ENCODE assay signal across 8 mouse cellular contexts in genomic region chr11:8467403-8468160, GRCm38 (mm10).
DNase-seq lines count a peak whose midpoint lies in the region; ATAC-seq and TF ChIP-seq lines count a peak whose summit lies in the region.

No protein-coding gene starts in this region.

- TF ChIP-seq CTCF in lung, postnatal 0 days (IDR thresholded peaks at IDR 0.05): no peak

- H3K9ac ChIP-seq in heart, embryonic 14.5 days (ENCODE audit: low read length): peak overlapping the region; percentile 71
- H3K9ac ChIP-seq in lung, postnatal 0 days (replicated peaks; ENCODE audit: low read depth): peak overlapping the region; percentile 55

- H3K27ac ChIP-seq in heart, embryonic 14.5 days (replicated peaks in 1 of 2; ENCODE audit: control insufficient read depth in 1 of 2, insufficient read depth in 1 of 2, low read depth in 2 of 2, low read length in 2 of 2): peak overlapping the region; percentile 93 to 95
- peak overlapping the region; percentile 90 for H3K27ac ChIP-seq in lung, postnatal 0 days (ENCODE audit: low read length)

- WGBS in heart, embryonic 14.5 days: 12% methylated on average over 13 of the region's 13 CpGs
- 13% methylated on average over 13 of the region's 13 CpGs for WGBS in lung, postnatal 0 days

- H3K27me3 ChIP-seq in heart, embryonic 14.5 days (ENCODE audit: control insufficient read depth, insufficient read depth, low read length): no peaks in the 10 kb centered on the region
- H3K27me3 ChIP-seq in lung, postnatal 0 days (replicated peaks; ENCODE audit: insufficient read depth, low read length): no peaks in the 10 kb centered on the region

- peaks cover 13% of the 10 kb centered on the region; the same call in 1 of the 2 replicates for H3K36me3 ChIP-seq in heart, embryonic 14.5 days (ENCODE audit: control insufficient read depth, insufficient read depth, low read length)
- H3K36me3 ChIP-seq in lung, postnatal 0 days (ENCODE audit: insufficient read depth, low read length): no peaks in the 10 kb centered on the region; the same call in 1 of the 2 replicates

- H3K4me2 ChIP-seq in heart, embryonic 14.5 days (ENCODE audit: low read length): peak overlapping the region; percentile 87
- H3K4me2 ChIP-seq in lung, postnatal 0 days (replicated peaks; ENCODE audit: low read depth, low read length): peak overlapping the region; percentile 78

- peak; percentile 19; the same call in 1 of the 2 replicates for ATAC-seq in heart, embryonic 14.5 days (ENCODE audit: insufficient number of reproducible peaks, insufficient read depth, low FRiP score, low read depth)
- no peak for ATAC-seq in lung, postnatal 0 days

- H3K4me1 ChIP-seq in heart, embryonic 14.5 days (ENCODE audit: control insufficient read depth in 2 of 2, insufficient read depth in 2 of 2, low read length in 2 of 2): peaks cover 40 to 42% of the 10 kb centered on the region in 2 experiments
- peaks cover 47% of the 10 kb centered on the region for H3K4me1 ChIP-seq in lung, postnatal 0 days (ENCODE audit: insufficient read depth, low read depth, low read length)

- peak overlapping the region; percentile 48 to 86 for H3K4me3 ChIP-seq in heart, embryonic 14.5 days (ENCODE audit: control insufficient read depth in 1 of 2, insufficient read depth in 1 of 2, low read depth in 1 of 2, low read length in 2 of 2)
- peak overlapping the region; percentile 45 for H3K4me3 ChIP-seq in lung, postnatal 0 days (ENCODE audit: low read depth, low read length)

- TF ChIP-seq EP300 in lung, postnatal 0 days (IDR thresholded peaks at IDR 0.05): no peak

- no peak for DNase-seq in heart, adult 18-20 months
- DNase-seq in NIH3T3 (ENCODE audit: low read depth): peak; percentile 74
- DNase-seq in forelimb bud, embryonic 11.5 days (ENCODE audit: low read depth, low spot score): peak; percentile 9
- DNase-seq in lung, postnatal 0 days (ENCODE audit: low spot score): no peak
- DNase-seq in layer of hippocampus, adult 9-11 months: no peak
- no peak for DNase-seq in T-cell, adult 2 months (ENCODE audit: low spot score)
- DNase-seq in thymus, postnatal 25 days: no peak

- no peaks in the 10 kb centered on the region for H3K9me3 ChIP-seq in heart, embryonic 14.5 days (ENCODE audit: control insufficient read depth, low read length)
- H3K9me3 ChIP-seq in lung, postnatal 0 days (ENCODE audit: low read length): no peaks in the 10 kb centered on the region

Comparison
In these comparisons a context has a peak if more than half of its experiments do, and no peak if none do; other contexts are left out.
1. DNase-seq: peak in NIH3T3 (single experiment) and forelimb bud, embryonic 11.5 days (single experiment); none in heart, adult 18-20 months (0 of 2), lung, postnatal 0 days (single experiment), layer of hippocampus, adult 9-11 months (single experiment), T-cell, adult 2 months (single experiment) and thymus, postnatal 25 days (single experiment).